Mouse (Mus musculus) embryonic fibroblast, embryonic 13.5 days (primary cell): ENCODE measurements around the gene Jph4.

Source experiments
- CTCF ChIP-seq: IDR thresholded peaks from 2 replicates; pipeline ENCODE4 v1.5.1; 2011; ENCODE audit warnings: mild to moderate bottlenecking, control low read depth, low read length, moderate library complexity, borderline replicate concordance; ENCODE audit not compliant: insufficient read depth
- POLR2A ChIP-seq: IDR thresholded peaks from 2 replicates; pipeline ENCODE4 v1.6.1; 2011; ENCODE audit warnings: low read depth, mild to moderate bottlenecking, control low read depth, low read length, moderate library complexity

- TF ChIP-seq CTCF (no peak), POLR2A (no peak)
Observed at GRCm38 (mm10) chr14:55111720-55112119, 5.0 kb downstream of the Jph4 start.
